Mouse (Mus musculus) limb, embryonic 11.5 days (tissue): Measurements from ENCODE around the gene Pde3a. TPM values are rescaled to one million over a fixed set of nuclear protein-coding genes. Genes with fewer than 3 reads are reported as not detected.

Source experiments
- ATAC-seq: fragments of 200-750 bp; cut with Nextera tagmentation; 2 replicates; pipeline ENCODE4 v1.8.0; 2017; ENCODE audit warnings: low read depth; ENCODE audit not compliant: insufficient number of reproducible peaks, low FRiP score, low TSS enrichment
- DNase-seq: peaks from one replicate; pipeline ENCODE4 v3.0.0-alpha.2; 2015; ENCODE audit warnings: low spot score
- H3K27ac ChIP-seq: fragments of 300-500 bp; sonication (generic); replicated peaks from 2 replicates; pipeline ENCODE4 v1.5.1; 2014; ENCODE audit warnings: low read depth, mild to moderate bottlenecking, low read length
- H3K27me3 ChIP-seq: fragments of 300-500 bp; sonication (generic); 2 replicates; pipeline ENCODE4 v1.6.1; 2014; ENCODE audit warnings: mild to moderate bottlenecking, low read length, mixed read lengths; ENCODE audit not compliant: control insufficient read depth, insufficient read depth
- H3K36me3 ChIP-seq: fragments of 300-500 bp; sonication (generic); 2 replicates; pipeline ENCODE4 v1.6.1; 2014; ENCODE audit warnings: mild to moderate bottlenecking, low read length, moderate library complexity, mixed read lengths; ENCODE audit not compliant: control insufficient read depth, insufficient read depth
- H3K4me1 ChIP-seq: fragments of 300-500 bp; sonication (generic); 2 replicates; pipeline ENCODE4 v1.6.1; 2014; ENCODE audit warnings: low read length, mixed read lengths; ENCODE audit not compliant: control insufficient read depth, insufficient read depth
- H3K4me2 ChIP-seq: fragments of 300-500 bp; sonication (generic); 2 replicates; pipeline ENCODE4 v1.6.1; 2014; ENCODE audit warnings: low read depth, mild to moderate bottlenecking, moderate library complexity; ENCODE audit not compliant: severe bottlenecking
- H3K4me3 ChIP-seq: fragments of 300-500 bp; sonication (generic); 2 replicates; pipeline ENCODE4 v1.5.1; 2014; ENCODE audit warnings: low read depth, low read length
- H3K9ac ChIP-seq: fragments of 300-500 bp; sonication (generic); 2 replicates; pipeline ENCODE4 v1.6.1; 2014; ENCODE audit warnings: mild to moderate bottlenecking, low read length
- H3K9me3 ChIP-seq: fragments of 300-500 bp; sonication (generic); 2 replicates; pipeline ENCODE4 v1.6.1; 2016; ENCODE audit warnings: low read length; ENCODE audit not compliant: control insufficient read depth
- WGBS: fragments of 180-500 bp; shearing (Covaris S2); extraction: QIAGEN DNeasy Blood & Tissue Kit; methylation state at CpG from one replicate; pipeline ENCODE4 v1.1.7; 2014; 5-methylcytosine and 5-hydroxymethylcytosine counted together
- polyA plus RNA-seq: library from polyadenylated mRNA; unstranded; fragments of >200 nt; fragmentation: Nextera tagmentation; extraction: Ambion mirVana; gene quantifications from 2 replicates; pipeline ENCODE4 v1.2.1, GENCODE M21; 2014

The Pde3a gene
- 3.3 and 3.5 TPM in 2 replicates for polyA plus RNA-seq

GRCm38 (mm10) chr6:141248691-141249584 lies at the start of gene Pde3a:
Gene Pde3a, plus strand, starts transcription at chr6:141249269.
- 1% methylated on average over 25 of the region's 28 CpGs for WGBS
- ATAC-seq, result 0 out of 2 replicates have a peak, but pooled peaks have one; percentile 28

GRCm38 (mm10) chr6:141200173-141200615 lies 48.9 kb upstream of the Pde3a start:
- no peak overlapping the region for H3K9ac ChIP-seq
- H3K4me1 ChIP-seq, result no peaks in the 10 kb centered on the region
- no peaks in the 10 kb centered on the region for H3K27me3 ChIP-seq
- DNase-seq (no peak), ATAC-seq (peak; percentile 69)
- H3K4me2 ChIP-seq, result no peak overlapping the region
- H3K36me3 ChIP-seq, result no peaks in the 10 kb centered on the region
- no peaks in the 10 kb centered on the region for H3K9me3 ChIP-seq
- no peak overlapping the region for H3K27ac ChIP-seq
- no peak overlapping the region for H3K4me3 ChIP-seq

More at GRCm38 (mm10) chr6:141248691-141249584, at the start of gene Pde3a:
- Histone ChIP-seq H3K27me3 (no peaks in the 10 kb centered on the region), H3K4me1 (peaks cover 13% of the 10 kb centered on the region), H3K4me2 (peak within 1 kb of the TSS; percentile 95), H3K36me3 (no peaks in the 10 kb centered on the region), H3K4me3 (peak within 1 kb of the TSS; percentile 73), H3K9me3 (no peaks in the 10 kb centered on the region), H3K27ac (0 out of 2 replicates have a peak within 1 kb of the TSS, but pooled peaks have one; percentile 3), H3K9ac (peak within 1 kb of the TSS; percentile 79)
- no peak for DNase-seq

- no peak overlapping the region for H3K9ac ChIP-seq
- H3K4me1 ChIP-seq, result no peaks in the 10 kb centered on the region
- H3K9me3 ChIP-seq, result no peaks in the 10 kb centered on the region
- no peaks in the 10 kb centered on the region for H3K36me3 ChIP-seq
- no peak overlapping the region for H3K4me3 ChIP-seq
- no peak overlapping the region for H3K27ac ChIP-seq
- no peaks in the 10 kb centered on the region for H3K27me3 ChIP-seq
- no peak overlapping the region for H3K4me2 ChIP-seq
- 87% methylated on average over 6 of the region's 6 CpGs for WGBS
- no peak for DNase-seq
- ATAC-seq, result no peak
These were observed 41.5 kb upstream of the Pde3a start for GRCm38 (mm10) chr6:141207531-141207930.

GRCm38 (mm10) chr6:141208283-141208872 lies 40.7 kb upstream of the Pde3a start:
- ATAC-seq (no peak), DNase-seq (no peak)
- no peaks in the 10 kb centered on the region for H3K4me1 ChIP-seq
- H3K27ac ChIP-seq, result no peak overlapping the region
- no peaks in the 10 kb centered on the region for H3K27me3 ChIP-seq
- H3K36me3 ChIP-seq, result no peaks in the 10 kb centered on the region
- H3K9me3 ChIP-seq, result no peaks in the 10 kb centered on the region
- H3K9ac ChIP-seq, result no peak overlapping the region
- no peak overlapping the region for H3K4me3 ChIP-seq
- WGBS, result 86% methylated on average over 1 of the region's 1 CpGs
- no peak overlapping the region for H3K4me2 ChIP-seq

GRCm38 (mm10) chr6:141210021-141210420 lies 39.0 kb upstream of the Pde3a start:
- Histone ChIP-seq H3K27me3 (no peaks in the 10 kb centered on the region), H3K36me3 (no peaks in the 10 kb centered on the region), H3K4me2 (no peak overlapping the region), H3K4me3 (no peak overlapping the region), H3K9ac (no peak overlapping the region), H3K9me3 (no peaks in the 10 kb centered on the region), H3K27ac (no peak overlapping the region), H3K4me1 (no peaks in the 10 kb centered on the region)
- DNase-seq (no peak), ATAC-seq (no peak)
- 92% methylated on average over 3 of the region's 3 CpGs for WGBS

- DNase-seq (no peak), ATAC-seq (no peak)
- Histone ChIP-seq H3K4me3 (no peak overlapping the region), H3K27me3 (no peaks in the 10 kb centered on the region), H3K36me3 (no peaks in the 10 kb centered on the region), H3K4me2 (no peak overlapping the region), H3K27ac (no peak overlapping the region), H3K9me3 (no peaks in the 10 kb centered on the region), H3K9ac (no peak overlapping the region), H3K4me1 (no peaks in the 10 kb centered on the region)
- 77% methylated on average over 3 of the region's 3 CpGs for WGBS
These were observed 28.0 kb upstream of the Pde3a start for GRCm38 (mm10) chr6:141221081-141221480.

- H3K4me3 ChIP-seq, result no peak overlapping the region
- H3K4me2 ChIP-seq, result no peak overlapping the region
- no peaks in the 10 kb centered on the region for H3K36me3 ChIP-seq
- 81% methylated on average over 15 of the region's 15 CpGs for WGBS
- H3K9ac ChIP-seq, result no peak overlapping the region
- ATAC-seq, result no peak
- no peaks in the 10 kb centered on the region for H3K9me3 ChIP-seq
- no peaks in the 10 kb centered on the region for H3K4me1 ChIP-seq
- no peak overlapping the region for H3K27ac ChIP-seq
- no peaks in the 10 kb centered on the region for H3K27me3 ChIP-seq
- no peak for DNase-seq
These were observed 22.0 kb upstream of the Pde3a start for GRCm38 (mm10) chr6:141226851-141227657.

GRCm38 (mm10) chr6:141227658-141228005 lies 21.4 kb upstream of the Pde3a start:
- Histone ChIP-seq H3K4me2 (no peak overlapping the region), H3K9me3 (no peaks in the 10 kb centered on the region), H3K27ac (no peak overlapping the region), H3K4me3 (no peak overlapping the region), H3K4me1 (no peaks in the 10 kb centered on the region), H3K27me3 (no peaks in the 10 kb centered on the region), H3K9ac (no peak overlapping the region), H3K36me3 (no peaks in the 10 kb centered on the region)
- ATAC-seq, result no peak
- WGBS, result 32% methylated on average over 3 of the region's 3 CpGs
- no peak for DNase-seq
